Comparison of ENCODE assay signal across 26 mouse cellular contexts in genomic region chr4:65951918-65952317, GRCm38 (mm10).
"Had no signal": no experiment of that assay in that cellular context is flagged by ENCODE, and none has a peak within 500 bp of the region (broad histone marks: within the 10 kb centered on the region; RNA-seq: fewer than 3 reads in every experiment).

No protein-coding gene starts in this region.

- H3K4me3 ChIP-seq: gastrocnemius, adult 2 months; heart, embryonic 10.5 days; heart, embryonic 12.5 days; hindbrain, embryonic 10.5 days; hindbrain, embryonic 12.5 days; intestine, embryonic 15.5 days; layer of hippocampus, adult 2 months; left cerebral cortex, adult 2 months; limb, embryonic 10.5 days; limb, embryonic 12.5 days had no signal

- ATAC-seq: hindbrain, embryonic 16.5 days; inflammation-experienced regulatory T-cells, adult 6 months; intestine, embryonic 15.5 days; intestine, postnatal 0 days had no signal

- H3K27ac ChIP-seq: gastrocnemius, adult 2 months; heart, embryonic 10.5 days; hindbrain, embryonic 10.5 days; hindbrain, embryonic 12.5 days; hindbrain, embryonic 14.5 days; intestine, embryonic 15.5 days; layer of hippocampus, adult 2 months; left cerebral cortex, adult 2 months; limb, embryonic 10.5 days; limb, embryonic 12.5 days had no signal

- H3K27me3 ChIP-seq: heart, embryonic 12.5 days; hindbrain, embryonic 12.5 days; intestine, embryonic 15.5 days; limb, embryonic 12.5 days had no signal

- H3K9me3 ChIP-seq: heart, embryonic 10.5 days; heart, embryonic 12.5 days; hindbrain, embryonic 10.5 days; hindbrain, embryonic 12.5 days; intestine, embryonic 15.5 days; limb, embryonic 10.5 days; limb, embryonic 12.5 days had no signal

- DNase-seq: gastrocnemius, adult 2 months; gastrocnemius, postnatal 10 days; gastrocnemius, postnatal 25 days; heart, adult 18-20 months; heart, postnatal 10 days; heart, postnatal 4 days; kidney, adult 18-20 months; kidney, adult 8-10 months; kidney, postnatal 10 days; kidney, postnatal 25 days; kidney, postnatal 4 days; liver had no signal

- H3K36me3 ChIP-seq: heart, embryonic 10.5 days; heart, embryonic 12.5 days; hindbrain, embryonic 10.5 days; hindbrain, embryonic 12.5 days; intestine, embryonic 15.5 days; limb, embryonic 10.5 days; limb, embryonic 12.5 days had no signal

- H3K4me1 ChIP-seq: heart, embryonic 10.5 days; heart, embryonic 12.5 days; hindbrain, embryonic 10.5 days; hindbrain, embryonic 12.5 days; intestine, embryonic 15.5 days; limb, embryonic 10.5 days; limb, embryonic 12.5 days had no signal

- H3K4me2 ChIP-seq: heart, embryonic 12.5 days; hindbrain, embryonic 12.5 days; hindbrain, embryonic 14.5 days; intestine, embryonic 15.5 days; limb, embryonic 12.5 days; liver, embryonic 11.5 days had no signal

- H3K9ac ChIP-seq: heart, embryonic 12.5 days; hindbrain, embryonic 12.5 days; hindbrain, embryonic 14.5 days; intestine, embryonic 15.5 days; limb, embryonic 12.5 days had no signal
